Mouse (Mus musculus) embryonic facial prominence, embryonic 10.5 days (tissue): ENCODE results near the gene Arl5a. TPM values are rescaled to one million over a fixed set of nuclear protein-coding genes. Genes with fewer than 3 reads are reported as not detected.

ENCODE experiments used
- DNase-seq: peaks from one replicate; pipeline ENCODE4 v3.0.0-alpha.2; 2017; ENCODE audit warnings: low spot score
- H3K27ac ChIP-seq: fragments of 300-500 bp; sonication (generic); replicated peaks from 2 replicates; pipeline ENCODE4 v1.5.1; 2016; ENCODE audit warnings: mild to moderate bottlenecking
- H3K27me3 ChIP-seq: fragments of 300-500 bp; sonication (generic); replicated peaks from 2 replicates; pipeline ENCODE4 v1.6.1; 2016; ENCODE audit warnings: low read depth, mild to moderate bottlenecking; ENCODE audit not compliant: poor library complexity, severe bottlenecking
- H3K36me3 ChIP-seq: fragments of 300-500 bp; sonication (generic); replicated peaks from 2 replicates; pipeline ENCODE4 v1.6.1; 2016; ENCODE audit warnings: mild to moderate bottlenecking, moderate library complexity
- H3K4me1 ChIP-seq: fragments of 300-500 bp; sonication (generic); 2 replicates; pipeline ENCODE4 v1.6.1; 2016
- H3K4me3 ChIP-seq: fragments of 300-500 bp; sonication (generic); 2 replicates; pipeline ENCODE4 v1.5.1; 2016; ENCODE audit warnings: mild to moderate bottlenecking, moderate library complexity
- H3K9me3 ChIP-seq: fragments of 300-500 bp; sonication (generic); 2 replicates; pipeline ENCODE4 v1.6.1; 2016; ENCODE audit warnings: mild to moderate bottlenecking
- WGBS: fragments of 180-500 bp; shearing (Covaris S2); methylation state at CpG from one replicate; pipeline ENCODE4 v1.1.7; 2016; 5-methylcytosine and 5-hydroxymethylcytosine counted together
- polyA plus RNA-seq: library from polyadenylated mRNA; unstranded; fragments of >200 nt; fragmentation: Nextera tagmentation; extraction: Ambion mirVana; gene quantifications from 2 replicates; pipeline ENCODE4 v1.2.1, GENCODE M21; 2016

Arl5a gene
- polyA plus RNA-seq, 1 experiment from 2014 or later = 53.6 TPM

DNA sequence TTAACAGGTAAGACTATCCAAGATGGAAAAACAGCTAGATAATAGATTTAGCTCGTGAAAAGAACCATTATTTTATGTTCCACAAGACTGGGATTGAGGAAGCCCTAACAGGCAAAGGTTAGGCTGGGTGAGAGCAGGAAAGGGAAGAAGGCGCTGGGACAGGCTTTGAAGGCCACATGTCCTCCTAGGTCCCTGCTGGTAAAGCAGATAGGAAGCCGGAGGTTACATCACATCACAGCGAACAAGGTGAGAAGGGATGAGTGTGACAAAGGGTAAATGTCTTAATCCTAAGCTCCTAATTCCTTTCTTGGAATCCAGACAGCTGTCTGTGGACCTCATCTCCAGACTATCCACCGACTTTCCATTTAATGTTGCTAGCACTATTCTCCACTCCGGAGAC, 5.4 kb downstream of the Arl5a start:
- Histone ChIP-seq H3K36me3 (peaks cover 39% of the 10 kb centered on the region), H3K27me3 (no peaks in the 10 kb centered on the region), H3K27ac (no peak overlapping the region), H3K4me1 (peaks cover 26% of the 10 kb centered on the region), H3K4me3 (no peak overlapping the region), H3K9me3 (peaks cover 21% of the 10 kb centered on the region; the same call in 1 of the 2 replicates)
- 86% methylated on average over 6 of the region's 6 CpGs for WGBS
- DNase-seq = no peak

DNA sequence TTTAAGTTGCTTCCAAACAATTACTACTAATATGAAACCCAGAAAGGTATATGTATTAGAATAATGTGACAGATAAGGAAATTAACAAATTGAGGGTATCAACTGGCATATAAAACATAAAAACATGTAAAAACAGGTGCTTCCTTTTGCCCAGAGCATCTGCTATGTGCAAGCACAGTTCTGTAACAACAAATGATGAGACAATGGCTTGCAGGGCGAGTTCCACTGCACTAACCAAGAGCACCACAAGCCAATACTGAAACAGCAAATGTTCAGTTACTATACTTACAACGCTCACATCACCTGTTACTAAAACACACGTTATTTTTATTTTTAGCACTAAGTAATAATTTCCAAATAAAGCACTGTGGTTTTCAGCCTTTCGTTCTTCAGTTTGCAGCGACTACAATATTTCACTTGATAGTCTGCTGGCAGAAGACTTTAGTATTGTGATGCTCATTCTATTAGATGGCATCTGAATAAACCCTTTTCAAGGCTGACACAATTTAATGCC, 12.1 kb downstream of the Arl5a start:
- H3K4me1 ChIP-seq = no peaks in the 10 kb centered on the region
- H3K27ac ChIP-seq = no peak overlapping the region
- no peak overlapping the region for H3K4me3 ChIP-seq
- H3K9me3 ChIP-seq = peaks cover 51% of the 10 kb centered on the region
- DNase-seq = no peak
- WGBS = 94% methylated on average over 5 of the region's 5 CpGs
- peaks cover 99% of the 10 kb centered on the region for H3K36me3 ChIP-seq
- H3K27me3 ChIP-seq = no peaks in the 10 kb centered on the region

DNA sequence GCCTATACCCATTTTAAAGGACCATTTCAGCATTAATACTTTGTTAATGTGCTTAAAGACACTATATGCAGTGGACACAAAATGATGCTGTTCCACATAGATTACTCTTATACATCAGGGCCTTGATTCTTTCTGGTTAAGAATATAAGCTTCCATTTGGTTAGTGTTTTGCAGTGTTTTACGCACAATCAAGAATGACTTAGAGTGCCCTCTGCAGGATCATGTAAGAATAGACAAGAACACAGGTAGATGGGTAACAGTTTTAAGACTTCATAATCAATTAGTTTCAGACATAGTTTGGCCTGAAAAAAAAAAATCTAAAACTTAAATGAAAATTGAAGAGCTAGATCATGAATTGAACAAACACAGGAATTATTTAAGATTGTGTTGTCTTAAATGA, 18.2 kb downstream of the Arl5a start:
- 89% methylated on average over 1 of the region's 1 CpGs for WGBS
- H3K4me1 ChIP-seq = no peaks in the 10 kb centered on the region
- H3K27me3 ChIP-seq = no peaks in the 10 kb centered on the region
- H3K4me3 ChIP-seq = no peak overlapping the region
- peaks cover 28% of the 10 kb centered on the region for H3K9me3 ChIP-seq
- DNase-seq = no peak
- peaks cover 98% of the 10 kb centered on the region for H3K36me3 ChIP-seq
- no peak overlapping the region for H3K27ac ChIP-seq

- Histone ChIP-seq H3K36me3 (peaks cover 94% of the 10 kb centered on the region), H3K27me3 (no peaks in the 10 kb centered on the region), H3K27ac (no peak overlapping the region), H3K9me3 (peaks cover 16% of the 10 kb centered on the region), H3K4me3 (no peak overlapping the region), H3K4me1 (no peaks in the 10 kb centered on the region)
- 92% methylated on average over 5 of the region's 5 CpGs for WGBS
- no peak for DNase-seq
Measured at GRCm38 (mm10) chr2:52405238-52405637, 19.5 kb downstream of the Arl5a start.

GRCm38 (mm10) chr2:52394529-52394928, 30.2 kb downstream of the Arl5a start:
- WGBS = 90% methylated on average over 5 of the region's 5 CpGs
- H3K4me3 ChIP-seq = no peak overlapping the region
- DNase-seq = no peak
- no peaks in the 10 kb centered on the region for H3K27me3 ChIP-seq
- no peaks in the 10 kb centered on the region for H3K4me1 ChIP-seq
- no peak overlapping the region for H3K27ac ChIP-seq
- no peaks in the 10 kb centered on the region for H3K9me3 ChIP-seq
- H3K36me3 ChIP-seq = peaks cover 6% of the 10 kb centered on the region

- 88% methylated on average over 2 of the region's 2 CpGs for WGBS
- DNase-seq = no peak
- H3K4me3 ChIP-seq = no peak overlapping the region
- H3K4me1 ChIP-seq = peaks cover 5% of the 10 kb centered on the region
- H3K9me3 ChIP-seq = no peaks in the 10 kb centered on the region
- no peaks in the 10 kb centered on the region for H3K36me3 ChIP-seq
- H3K27ac ChIP-seq = no peak overlapping the region
- H3K27me3 ChIP-seq = no peaks in the 10 kb centered on the region
Measured at GRCm38 (mm10) chr2:52390415-52390975, 34.2 kb downstream of the Arl5a start.

- WGBS = 72% methylated on average over 3 of the region's 3 CpGs
- Histone ChIP-seq H3K27ac (no peak overlapping the region), H3K36me3 (no peaks in the 10 kb centered on the region), H3K27me3 (no peaks in the 10 kb centered on the region), H3K4me1 (peaks cover 5% of the 10 kb centered on the region), H3K9me3 (no peaks in the 10 kb centered on the region), H3K4me3 (no peak overlapping the region)
- DNase-seq = no peak
Measured at GRCm38 (mm10) chr2:52389975-52390374, 34.7 kb downstream of the Arl5a start.

GRCm38 (mm10) chr2:52386451-52386850, 38.2 kb downstream of the Arl5a start:
- H3K4me1 ChIP-seq = peaks cover 5% of the 10 kb centered on the region
- no peaks in the 10 kb centered on the region for H3K36me3 ChIP-seq
- DNase-seq = no peak
- no peaks in the 10 kb centered on the region for H3K9me3 ChIP-seq
- WGBS = 86% methylated on average over 6 of the region's 6 CpGs
- H3K27me3 ChIP-seq = no peaks in the 10 kb centered on the region
- no peak overlapping the region for H3K27ac ChIP-seq
- no peak overlapping the region for H3K4me3 ChIP-seq

GRCm38 (mm10) chr2:52386037-52386436, 38.7 kb downstream of the Arl5a start:
- H3K4me3 ChIP-seq = no peak overlapping the region
- H3K36me3 ChIP-seq = no peaks in the 10 kb centered on the region
- H3K9me3 ChIP-seq = no peaks in the 10 kb centered on the region
- WGBS = 59% methylated on average over 7 of the region's 7 CpGs
- H3K27ac ChIP-seq = no peak overlapping the region
- no peak for DNase-seq
- H3K27me3 ChIP-seq = no peaks in the 10 kb centered on the region
- peaks cover 5% of the 10 kb centered on the region for H3K4me1 ChIP-seq

DNA sequence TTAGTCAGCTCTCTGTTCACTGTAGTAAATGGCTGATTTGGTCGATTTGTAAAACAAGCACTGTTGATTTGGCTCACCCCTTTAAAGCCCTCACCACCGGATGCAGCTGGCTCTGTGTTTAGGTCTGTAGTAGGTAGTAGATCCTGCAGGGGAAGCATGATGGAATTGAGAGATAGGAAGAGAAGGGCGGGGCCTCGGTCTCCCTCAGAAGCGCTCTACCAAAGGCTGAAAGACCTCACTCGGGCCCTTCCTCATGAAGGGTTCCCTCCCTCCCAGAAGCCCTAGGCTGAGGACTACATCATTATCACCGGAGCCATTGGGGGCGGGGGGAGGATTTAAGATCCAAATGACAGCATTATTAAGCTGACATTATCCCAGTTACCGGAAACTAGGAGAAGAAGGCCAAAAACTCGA, 45.8 kb downstream of the Arl5a start:
- DNase-seq = no peak

GRCm38 (mm10) chr2:52378448-52378804, 46.3 kb downstream of the Arl5a start, which contains the start of gene Neb:
Neb (minus strand) TSS chr2:52378474.
- WGBS = 45% methylated on average over 7 of the region's 7 CpGs
- Histone ChIP-seq H3K9me3 (no peaks in the 10 kb centered on the region), H3K36me3 (no peaks in the 10 kb centered on the region), H3K4me1 (no peaks in the 10 kb centered on the region), H3K4me3 (no peak within 1 kb of the TSS), H3K27me3 (no peaks in the 10 kb centered on the region), H3K27ac (no peak within 1 kb of the TSS)
- no peak for DNase-seq

More for the DNA sequence above, 45.8 kb downstream of the Arl5a start:
- Histone ChIP-seq H3K27me3 (no peaks in the 10 kb centered on the region), H3K4me3 (no peak overlapping the region), H3K9me3 (no peaks in the 10 kb centered on the region), H3K4me1 (no peaks in the 10 kb centered on the region), H3K27ac (no peak overlapping the region), H3K36me3 (no peaks in the 10 kb centered on the region)
- WGBS = 71% methylated on average over 10 of the region's 10 CpGs

DNA sequence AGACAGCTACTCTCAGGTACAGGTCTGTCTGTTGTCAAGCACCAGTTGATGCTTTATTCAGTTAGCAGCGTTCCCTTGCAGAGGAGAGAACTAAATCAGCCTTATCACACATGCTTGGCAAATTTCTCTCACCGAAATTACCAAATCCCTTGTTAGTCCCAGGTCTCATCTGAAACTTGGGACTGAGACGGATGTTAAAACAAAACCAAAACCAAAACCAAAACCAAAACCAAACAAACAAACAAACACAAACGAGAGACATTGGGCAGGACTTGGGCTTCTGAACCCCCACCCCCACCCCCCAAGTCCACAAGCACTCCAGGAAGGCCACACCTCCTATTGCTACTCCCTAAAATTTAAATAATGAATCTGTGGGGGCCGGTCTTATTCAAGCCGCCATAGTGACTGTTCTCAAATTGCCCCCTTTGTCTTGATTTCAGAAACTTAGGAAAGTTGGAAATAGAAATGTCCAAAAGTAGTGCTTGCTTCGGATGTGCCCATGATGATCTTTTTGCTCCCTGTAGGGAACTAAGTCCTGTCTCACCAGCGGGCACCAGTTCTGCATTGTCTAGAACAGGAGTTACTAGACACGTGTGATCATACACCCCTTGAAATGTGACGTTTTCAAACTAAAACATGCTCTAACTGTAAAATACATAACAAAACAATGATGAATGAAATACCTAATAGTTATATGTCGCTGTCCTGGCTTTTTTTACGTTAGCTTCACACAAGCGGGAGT, 46.8 kb downstream of the Arl5a start:
- WGBS = 52% methylated on average over 13 of the region's 13 CpGs
- Histone ChIP-seq H3K27ac (no peak overlapping the region), H3K4me3 (no peak overlapping the region), H3K36me3 (no peaks in the 10 kb centered on the region), H3K27me3 (no peaks in the 10 kb centered on the region), H3K9me3 (no peaks in the 10 kb centered on the region), H3K4me1 (no peaks in the 10 kb centered on the region)
- DNase-seq = no peak

DNA sequence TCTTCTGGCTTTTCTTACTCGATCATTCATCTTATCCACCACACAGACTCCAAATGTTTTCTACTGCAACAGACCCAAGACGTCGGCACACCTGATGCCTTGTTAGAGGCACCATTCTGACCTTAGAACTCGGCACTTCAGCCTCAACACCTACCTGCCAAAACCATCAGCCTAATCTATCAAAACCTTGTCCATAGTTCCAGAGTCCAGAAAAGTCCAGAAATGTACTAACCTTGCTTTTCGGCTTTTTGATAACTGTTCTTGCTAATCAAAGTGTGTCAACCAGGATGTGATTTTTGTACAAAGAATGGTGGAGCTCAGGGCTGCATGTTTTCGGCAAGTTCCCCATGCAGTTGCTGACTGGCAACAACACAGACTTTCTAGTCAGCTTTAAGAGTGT, 50.0 kb downstream of the Arl5a start:
- 91% methylated on average over 6 of the region's 6 CpGs for WGBS
- H3K4me3 ChIP-seq = no peak overlapping the region
- no peaks in the 10 kb centered on the region for H3K27me3 ChIP-seq
- no peak for DNase-seq
- H3K27ac ChIP-seq = no peak overlapping the region
- no peaks in the 10 kb centered on the region for H3K4me1 ChIP-seq
- H3K9me3 ChIP-seq = no peaks in the 10 kb centered on the region
- H3K36me3 ChIP-seq = no peaks in the 10 kb centered on the region
